Mouse (Mus musculus): ENCODE results near the gene Prr7. TPM values are rescaled to one million over a fixed set of nuclear protein-coding genes. Genes with fewer than 3 reads are reported as not detected.
"Not testable (repeated sequence)": the region's sequence is repeated elsewhere in the genome, so short reads cannot be mapped to it uniquely, and the experiment has no call there.

The Prr7 gene
- polyA plus RNA-seq, 1 experiment from 2014 or later = 11.7 TPM

- TF ChIP-seq CTCF (IDR thresholded peaks at IDR 0.05) = no peak
- POLR2A ChIA-PET = no interaction called here
- DNase-seq (ENCODE audit: low read depth, low spot score) (no peak), ATAC-seq (no peak)
- H3K27me3 ChIP-seq = no peaks in the 10 kb centered on the region
- in situ Hi-C loops (cut with MboI; ENCODE audit: low pct_unique_long_range_greater_than_20kb) = no loop called here
- CTCF ChIA-PET = no interaction called here
These were observed 33.5 kb upstream of the Prr7 start for GRCm38 (mm10) chr13:55430566-55430965.

- in situ Hi-C loops (cut with MboI; ENCODE audit: low pct_unique_long_range_greater_than_20kb) = no loop called here
These were observed 32.0 kb upstream of the Prr7 start for GRCm38 (mm10) chr13:55431889-55432685.

GRCm38 (mm10) chr13:55437111-55437629 lies 26.9 kb upstream of the Prr7 start:
- H3K27me3 ChIP-seq; POLR2A ChIA-PET; ATAC-seq; in situ Hi-C loops (cut with MboI; ENCODE audit: low pct_unique_long_range_greater_than_20kb); DNase-seq (ENCODE audit: low read depth, low spot score); CTCF ChIA-PET: not testable (repeated sequence)

More at GRCm38 (mm10) chr13:55431889-55432685, 32.0 kb upstream of the Prr7 start:
- ChIA-PET POLR2A (no interaction called here), CTCF (no interaction called here)
- DNase-seq (ENCODE audit: low read depth, low spot score) (no peak), ATAC-seq (no peak)
- H3K27me3 ChIP-seq = no peaks in the 10 kb centered on the region
- no peak for TF ChIP-seq CTCF (IDR thresholded peaks at IDR 0.05)

- in situ Hi-C loops (cut with MboI; ENCODE audit: low pct_unique_long_range_greater_than_20kb) = no loop called here
- TF ChIP-seq CTCF (IDR thresholded peaks at IDR 0.05) = no peak
These were observed 20.2 kb upstream of the Prr7 start for GRCm38 (mm10) chr13:55443799-55444285.

GRCm38 (mm10) chr13:55444286-55444936 lies 19.7 kb upstream of the Prr7 start:
- POLR2A ChIA-PET = interaction anchor here (0.6 to 2.8 kb wide), 3 partner anchors 21 to 659 kb away, joined by 3 to 9 read pairs (median 8); no protein-coding TSS in a partner anchor
- H3K27me3 ChIP-seq = no peaks in the 10 kb centered on the region
- TF ChIP-seq CTCF (IDR thresholded peaks at IDR 0.05) = no peak
- in situ Hi-C loops (cut with MboI; ENCODE audit: low pct_unique_long_range_greater_than_20kb) = no loop called here
- CTCF ChIA-PET = interaction anchor here (1.2 to 1.6 kb wide), 2 partner anchors 15 to 25 kb away, joined by 4 to 7 read pairs; no protein-coding TSS in a partner anchor
- DNase-seq (ENCODE audit: low read depth, low spot score) (peak; percentile 56), ATAC-seq (peak; percentile 46)

More at GRCm38 (mm10) chr13:55443799-55444285, 20.2 kb upstream of the Prr7 start:
- DNase-seq (ENCODE audit: low read depth, low spot score) (no peak), ATAC-seq (no peak)
- POLR2A ChIA-PET = interaction anchor here (1.2 kb wide), 1 partner anchor 26 kb away, joined by 8 read pairs; no protein-coding TSS in a partner anchor
- CTCF ChIA-PET = interaction anchor here (1.2 to 1.6 kb wide), 2 partner anchors 15 to 26 kb away, joined by 4 to 7 read pairs; no protein-coding TSS in a partner anchor
- no peaks in the 10 kb centered on the region for H3K27me3 ChIP-seq

- ChIA-PET POLR2A (interaction anchor here (0.5 to 2.8 kb wide), 5 partner anchors 19 to 659 kb away, joined by 3 to 9 read pairs (median 4); partner anchors contain the start of gene Prr7), CTCF (interaction anchor here (1.2 to 1.6 kb wide), 2 partner anchors 16 to 25 kb away, joined by 4 to 7 read pairs; no protein-coding TSS in a partner anchor)
- in situ Hi-C loops (cut with MboI; ENCODE audit: low pct_unique_long_range_greater_than_20kb) = no loop called here
- no peak for TF ChIP-seq CTCF (IDR thresholded peaks at IDR 0.05)
- DNase-seq (ENCODE audit: low read depth, low spot score) (peak; percentile 97), ATAC-seq (peak; percentile 85)
- no peaks in the 10 kb centered on the region for H3K27me3 ChIP-seq
These were observed 19.1 kb upstream of the Prr7 start, which contains the start of gene Grk6 for GRCm38 (mm10) chr13:55444937-55445315. Gene Grk6 (plus strand): TSS chr13:55445072.

GRCm38 (mm10) chr13:55445361-55446091 lies 18.5 kb upstream of the Prr7 start:
- ATAC-seq (no peak), DNase-seq (ENCODE audit: low read depth, low spot score) (no peak)
- no peaks in the 10 kb centered on the region for H3K27me3 ChIP-seq
- POLR2A ChIA-PET = interaction anchor here (0.5 to 2.8 kb wide), 3 partner anchors 18 to 83 kb away, joined by 3 to 9 read pairs (median 4); partner anchors contain the start of gene Prr7
- CTCF ChIA-PET = interaction anchor here (1.2 kb wide), 1 partner anchor 24 kb away, joined by 7 read pairs; no protein-coding TSS in a partner anchor
- no peak for TF ChIP-seq CTCF (IDR thresholded peaks at IDR 0.05)
- in situ Hi-C loops (cut with MboI; ENCODE audit: low pct_unique_long_range_greater_than_20kb) = no loop called here

- CTCF ChIA-PET = interaction anchor here (0.9 kb wide), 1 partner anchor 67 kb away, joined by 3 read pairs; the partner anchor contains the start of gene Pdlim7
- POLR2A ChIA-PET = interaction anchor here (1.7 to 2.8 kb wide), 2 partner anchors 17 to 19 kb away, joined by 4 to 9 read pairs; partner anchors contain the start of gene Prr7
- TF ChIP-seq CTCF (IDR thresholded peaks at IDR 0.05) = no peak
- in situ Hi-C loops (cut with MboI; ENCODE audit: low pct_unique_long_range_greater_than_20kb) = no loop called here
- no peaks in the 10 kb centered on the region for H3K27me3 ChIP-seq
- no peak for ATAC-seq
- no peak for DNase-seq (ENCODE audit: low read depth, low spot score)
These were observed 17.5 kb upstream of the Prr7 start for GRCm38 (mm10) chr13:55446483-55447105.

GRCm38 (mm10) chr13:55447543-55447943 lies 16.5 kb upstream of the Prr7 start:
- in situ Hi-C loops (cut with MboI; ENCODE audit: low pct_unique_long_range_greater_than_20kb) = no loop called here
- ATAC-seq (no peak), DNase-seq (ENCODE audit: low read depth, low spot score) (no peak)
- TF ChIP-seq CTCF (IDR thresholded peaks at IDR 0.05) = no peak
- H3K27me3 ChIP-seq = no peaks in the 10 kb centered on the region
- ChIA-PET POLR2A (interaction anchor here (0.7 kb wide), 1 partner anchor 36 kb away, joined by 3 read pairs; no protein-coding TSS in a partner anchor), CTCF (no interaction called here)
